Mouse (Mus musculus): Measurements from ENCODE around the gene Trim46.

GRCm38 (mm10) chr3:89238494-89238893 is 7.6 kb downstream of the Trim46 start:
- TF ChIP-seq CTCF (IDR thresholded peaks at IDR 0.05; ENCODE audit: low read depth, low read length) (no peak), GATA1 (IDR thresholded peaks at IDR 0.05; ENCODE audit: borderline replicate concordance, low read length) (no peak), TAL1 (conservative IDR thresholded peaks at IDR 0.05; ENCODE audit: low read depth, low read length) (no peak), POLR2AphosphoS5 (IDR thresholded peaks at IDR 0.05; ENCODE audit: insufficient replicate concordance, low read depth, low read length) (no peak), GATA2 (IDR thresholded peaks at IDR 0.05; ENCODE audit: borderline replicate concordance, low read depth, low read length) (no peak)

Measured in G1E (cell line).